Mouse (Mus musculus) erythroblast, embryonic 14.5 days (primary cell): ENCODE measurements around the gene Fam114a1.

ENCODE experiments used
- GATA1 ChIP-seq: IDR thresholded peaks from 2 replicates; pipeline ENCODE4 v1.6.1; 2012; ENCODE audit warnings: low read length, inconsistent platforms, mixed read lengths
- TAL1 ChIP-seq: IDR thresholded peaks from 3 replicates; pipeline ENCODE4 v1.6.1; 2012; ENCODE audit warnings: low read length, inconsistent platforms, mixed read lengths

GRCm38 (mm10) chr5:64959843-64960230, 10.0 kb upstream of the Fam114a1 start, which contains the start of gene Tlr6:
- TF ChIP-seq GATA1: no peak
- no peak for TF ChIP-seq TAL1
